Comparison of ENCODE assay signal across 19 mouse cellular contexts in the genomic region with DNA sequence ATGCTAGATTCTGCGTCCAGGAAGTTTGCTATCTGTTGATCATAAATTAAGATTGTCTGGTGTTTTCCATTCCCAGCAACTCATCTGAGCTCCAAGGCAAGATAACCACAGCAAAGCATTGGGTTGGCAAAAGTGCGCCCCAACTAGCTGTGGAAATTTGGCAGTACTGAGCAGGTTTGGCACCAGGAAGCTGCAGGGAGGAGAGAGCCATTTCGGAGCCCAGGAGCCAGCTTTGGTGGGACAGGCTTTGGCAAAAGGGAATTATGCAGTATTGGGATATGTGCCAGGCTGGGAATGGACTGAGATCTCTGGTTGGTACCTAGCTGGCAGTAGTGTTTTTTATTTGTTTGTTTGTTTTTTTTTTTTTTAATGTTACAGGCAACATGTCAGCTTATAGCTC.
A peak's percentile ranks its signal among the peaks of the same experiment; 100 is the strongest.
DNase-seq lines count a peak whose midpoint lies in the region; TF ChIP-seq lines count a peak whose summit lies in the region.
"Had no signal": no experiment of that assay in that cellular context is flagged by ENCODE, and none has a peak within 500 bp of the region (broad histone marks: within the 10 kb centered on the region; RNA-seq: fewer than 3 reads in every experiment).

No protein-coding gene starts in this region.

- intact Hi-C loops in gastrocnemius, adult 2 months (cut with DNase I) = no loop called here

- no peak overlapping the region for H3K27ac ChIP-seq in gastrocnemius, adult 2 months
- H3K27ac ChIP-seq: embryonic facial prominence, embryonic 12.5 days; forebrain, embryonic 12.5 days; heart, embryonic 13.5 days had no signal

- peak; percentile 5 to 10 for DNase-seq in cerebellum, postnatal 25 days
- DNase-seq in cerebellum, adult 8-10 months = no peak
- DNase-seq in gastrocnemius, adult 2 months = peak; percentile 14
- no peak for DNase-seq in gastrocnemius, postnatal 10 days
- DNase-seq in layer of hippocampus, postnatal 14 days (ENCODE audit: low spot score in 2 of 2) = peak; percentile 9 to 74
- no peak for DNase-seq in layer of hippocampus, adult 18-20 months (ENCODE audit: low spot score in 2 of 2)
- peak; percentile 9 for DNase-seq in MN1 (ENCODE audit: low spot score)
- DNase-seq in kidney, adult 11 months = no peak
- DNase-seq: adrenal gland, adult 2 months; adrenal gland, postnatal 25 days; cerebellum, adult 11-12 months; cerebellum, adult 9-11 months; gastrocnemius, postnatal 36 days; heart, adult 11 months; heart, postnatal 36 days; kidney, adult 18-20 months had no signal

- TF ChIP-seq CTCF in gastrocnemius, adult 2 months (IDR thresholded peaks at IDR 0.05) = no peak

- H3K4me3 ChIP-seq in gastrocnemius, adult 2 months = no peak overlapping the region
- H3K4me3 ChIP-seq: embryonic facial prominence, embryonic 12.5 days; forebrain, embryonic 12.5 days; heart, embryonic 13.5 days had no signal

Comparison
In these comparisons a context has a peak if more than half of its experiments do, and no peak if none do; other contexts are left out.
1. DNase-seq: peak in cerebellum, postnatal 25 days (2 of 2), gastrocnemius, adult 2 months (single experiment), layer of hippocampus, postnatal 14 days (2 of 2) and MN1 (single experiment); none in cerebellum, adult 8-10 months (single experiment), gastrocnemius, postnatal 10 days (single experiment), layer of hippocampus, adult 18-20 months (0 of 2) and kidney, adult 11 months (single experiment).